Mouse (Mus musculus): ENCODE data around the gene Fam174a.

The Fam174a gene

GRCm38 (mm10) chr1:95313393-95314228, at the start of gene Fam174a:
Fam174a (plus strand) TSS chr1:95313623.
- DNase-seq (ENCODE audit: low spot score) = peak; percentile 90

DNA sequence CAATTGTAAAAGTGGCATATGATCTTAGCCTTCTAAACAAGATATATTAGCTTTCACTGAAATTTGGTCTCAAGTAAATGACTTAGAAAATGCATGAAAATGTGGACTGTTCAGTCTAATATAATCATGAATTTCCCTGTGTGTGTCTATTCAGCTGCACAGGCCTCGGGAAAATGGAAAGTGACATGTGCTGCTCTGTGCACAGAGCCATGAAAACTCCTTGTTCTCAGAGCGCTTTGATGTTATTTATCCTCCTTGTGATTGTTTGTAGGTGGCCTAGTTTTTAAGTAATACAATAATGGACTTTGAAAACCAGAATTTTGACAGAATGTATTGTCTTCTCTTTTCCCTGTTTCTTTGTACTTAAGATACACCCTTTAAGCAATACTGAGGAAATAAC, 49.6 kb upstream of the Fam174a start:
- no peak for DNase-seq (ENCODE audit: low spot score)

DNA sequence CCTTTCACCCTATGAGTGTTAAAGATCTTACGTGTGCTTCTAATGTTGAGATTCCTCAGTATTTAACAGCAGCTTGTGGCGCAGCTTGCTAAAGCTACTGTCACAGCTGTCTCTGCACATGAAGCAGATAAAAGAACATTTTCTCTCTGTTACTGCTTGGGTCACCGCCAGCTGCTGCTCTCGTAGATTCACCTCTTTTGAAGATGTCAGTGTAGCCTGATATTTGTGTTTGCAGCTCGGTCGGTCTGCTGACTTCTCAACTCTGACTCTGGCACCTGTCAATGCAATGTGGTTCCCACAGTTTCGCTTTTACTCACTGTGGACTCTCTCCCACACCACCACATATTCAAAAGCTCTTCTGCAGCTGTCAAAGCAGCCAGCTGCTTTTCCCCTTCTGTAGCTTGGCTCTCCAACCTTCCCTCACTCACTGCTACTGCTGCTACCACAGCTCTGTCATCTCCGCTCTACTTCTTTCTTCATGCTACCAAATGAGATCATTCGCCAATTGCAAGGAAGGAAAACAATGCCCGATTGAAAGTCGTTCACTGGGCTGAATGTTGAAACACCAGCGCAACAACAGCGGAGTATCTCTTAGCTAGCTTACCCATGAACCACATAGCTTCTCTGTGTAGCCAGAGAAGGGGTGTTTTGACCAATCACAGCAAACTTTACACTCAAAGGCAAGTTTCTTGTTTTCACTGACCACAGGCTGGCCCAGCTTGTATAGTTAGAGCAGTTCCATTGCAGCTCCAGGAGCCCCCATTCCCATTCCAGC, 45.3 kb upstream of the Fam174a start:
- DNase-seq (ENCODE audit: low spot score) = peak; percentile 4

- DNase-seq (ENCODE audit: low spot score) = no peak
Measured at GRCm38 (mm10) chr1:95273321-95273720, 40.1 kb upstream of the Fam174a start.

- DNase-seq (ENCODE audit: low spot score) = no peak
Measured at GRCm38 (mm10) chr1:95308324-95308723, 5.1 kb upstream of the Fam174a start.

- DNase-seq (ENCODE audit: low spot score) = no peak
Measured at GRCm38 (mm10) chr1:95314229-95314555, 769 bp downstream of the Fam174a start.

GRCm38 (mm10) chr1:95315981-95316380, 2.6 kb downstream of the Fam174a start:
- peak; percentile 28 for DNase-seq (ENCODE audit: low spot score)

GRCm38 (mm10) chr1:95322219-95322618, 8.8 kb downstream of the Fam174a start:
- no peak for DNase-seq (ENCODE audit: low spot score)

- DNase-seq (ENCODE audit: low spot score) = no peak
Measured at GRCm38 (mm10) chr1:95323004-95323403, 9.6 kb downstream of the Fam174a start.

GRCm38 (mm10) chr1:95326856-95327255, 13.4 kb downstream of the Fam174a start:
- DNase-seq (ENCODE audit: low spot score) = no peak

GRCm38 (mm10) chr1:95339618-95340017, 26.2 kb downstream of the Fam174a start:
- DNase-seq (ENCODE audit: low spot score) = no peak

DNA sequence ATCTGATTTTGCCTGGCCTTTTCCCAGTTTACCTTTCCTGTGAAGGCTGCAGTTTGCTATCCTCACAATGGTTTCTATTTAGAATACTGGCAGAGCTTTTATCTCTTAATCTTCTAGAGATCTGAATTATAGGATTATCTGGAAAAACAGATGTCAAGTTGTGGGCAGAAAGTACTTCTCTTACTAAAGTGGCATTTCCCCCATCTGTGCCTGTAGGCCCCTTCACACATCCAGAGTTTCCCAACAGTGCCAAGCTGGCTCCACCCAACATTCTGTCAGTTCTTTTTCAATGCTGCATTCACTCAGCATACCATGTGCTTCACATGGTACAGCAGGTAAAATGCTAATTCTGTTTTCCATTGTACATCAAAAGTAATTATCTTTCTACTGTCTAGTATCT, 28.8 kb downstream of the Fam174a start:
- peak; percentile 29 for DNase-seq (ENCODE audit: low spot score)

GRCm38 (mm10) chr1:95343585-95344485, 30.4 kb downstream of the Fam174a start:
- no peak for DNase-seq (ENCODE audit: low spot score)

GRCm38 (mm10) chr1:95354146-95354545, 40.7 kb downstream of the Fam174a start:
- DNase-seq (ENCODE audit: low spot score) = no peak

DNA sequence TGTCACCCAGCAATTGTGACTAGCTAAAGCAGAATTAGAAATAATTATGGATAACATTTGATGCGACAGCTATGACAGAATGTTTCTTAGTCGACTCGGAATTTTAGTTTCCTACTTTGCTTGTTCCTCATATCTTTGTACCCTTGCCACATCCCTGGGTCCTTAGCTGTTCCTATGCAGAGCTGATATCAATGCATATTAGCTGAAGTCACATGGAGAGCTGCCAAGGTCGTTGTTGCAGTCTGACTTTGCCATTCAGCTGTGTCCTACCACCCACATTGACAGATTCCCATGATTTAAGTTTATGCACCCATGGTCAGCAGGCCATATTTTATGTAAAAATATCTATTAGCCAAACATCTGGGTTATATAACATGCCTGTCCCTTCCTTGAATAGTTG, 43.5 kb downstream of the Fam174a start:
- DNase-seq (ENCODE audit: low spot score) = no peak

- DNase-seq (ENCODE audit: low spot score) = no peak
Measured at GRCm38 (mm10) chr1:95363692-95364091, 50.3 kb downstream of the Fam174a start.

DNA sequence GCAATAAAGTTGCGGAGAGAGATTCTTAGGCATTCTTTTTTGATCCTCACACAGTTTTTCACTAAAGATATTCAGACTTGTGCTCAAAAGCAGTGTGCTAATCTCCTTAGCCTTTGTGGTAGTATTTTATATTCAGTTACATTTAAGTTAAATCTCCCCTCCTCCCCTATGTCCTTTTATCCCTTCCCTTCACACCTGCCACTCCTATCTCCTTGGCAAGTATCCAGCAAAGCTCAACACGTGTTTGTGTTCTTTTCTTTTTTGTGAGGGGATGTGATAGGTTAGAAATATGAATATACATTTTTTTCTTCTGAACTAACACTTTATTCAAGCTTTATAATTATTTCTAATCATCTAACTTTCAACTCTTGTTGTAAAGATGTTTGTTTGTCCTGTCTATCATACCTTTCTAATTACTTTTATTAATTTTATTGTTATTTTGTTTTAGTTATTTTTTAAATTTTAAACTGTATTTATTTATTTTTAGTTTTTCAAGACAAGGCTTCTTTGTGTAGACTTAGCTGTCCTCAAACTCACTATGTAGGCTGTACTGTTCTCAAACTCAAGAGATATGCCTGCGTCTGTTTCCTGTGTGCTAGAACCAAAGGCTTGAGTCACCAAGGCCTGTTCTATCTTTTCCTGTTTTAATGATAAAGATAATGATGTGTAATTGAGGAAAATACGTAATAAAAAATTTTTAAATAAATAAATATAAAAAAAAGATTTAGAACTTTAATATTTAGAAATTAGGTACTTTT, 53.4 kb downstream of the Fam174a start:
- DNase-seq (ENCODE audit: low spot score) = no peak

DNA sequence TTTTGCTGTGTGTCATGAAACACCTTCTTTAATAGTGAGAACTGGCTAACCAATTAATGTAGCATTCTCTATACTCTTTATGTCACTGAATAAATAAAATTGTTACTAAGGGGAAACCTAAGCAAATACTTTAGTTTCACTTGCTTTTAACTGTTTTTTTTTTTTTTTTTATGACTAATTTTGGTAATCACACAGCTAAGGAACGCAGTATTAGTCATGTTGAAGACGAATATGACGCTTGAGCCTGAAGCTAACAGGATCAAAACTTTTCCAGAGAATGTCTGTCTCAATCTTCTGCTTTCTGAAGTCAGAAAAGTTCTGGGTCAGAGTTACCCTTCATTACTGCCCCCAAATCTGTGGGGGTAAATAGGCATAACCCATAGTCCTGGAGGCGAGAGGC, 54.3 kb downstream of the Fam174a start:
- no peak for DNase-seq (ENCODE audit: low spot score)

DNA sequence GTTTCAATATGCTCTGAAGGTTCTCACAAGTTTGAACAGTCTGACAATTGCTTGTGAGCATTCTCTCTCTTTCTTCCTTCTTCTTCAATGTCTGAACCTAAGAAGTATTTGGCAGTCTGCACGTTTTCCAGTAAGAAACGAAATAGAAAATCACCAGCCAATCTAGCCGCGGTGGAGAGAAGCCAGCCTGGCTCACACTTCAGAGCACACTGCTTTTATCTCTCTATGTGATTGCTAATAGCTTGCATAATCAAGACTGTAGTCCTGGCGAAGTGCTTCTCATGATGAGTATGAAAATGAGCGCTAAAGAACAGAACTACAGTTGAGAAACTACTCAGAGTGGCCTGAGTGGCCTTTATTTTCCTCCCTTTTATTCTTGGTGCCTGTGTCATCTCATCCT, 62.0 kb downstream of the Fam174a start:
- no peak for DNase-seq (ENCODE audit: low spot score)

DNA sequence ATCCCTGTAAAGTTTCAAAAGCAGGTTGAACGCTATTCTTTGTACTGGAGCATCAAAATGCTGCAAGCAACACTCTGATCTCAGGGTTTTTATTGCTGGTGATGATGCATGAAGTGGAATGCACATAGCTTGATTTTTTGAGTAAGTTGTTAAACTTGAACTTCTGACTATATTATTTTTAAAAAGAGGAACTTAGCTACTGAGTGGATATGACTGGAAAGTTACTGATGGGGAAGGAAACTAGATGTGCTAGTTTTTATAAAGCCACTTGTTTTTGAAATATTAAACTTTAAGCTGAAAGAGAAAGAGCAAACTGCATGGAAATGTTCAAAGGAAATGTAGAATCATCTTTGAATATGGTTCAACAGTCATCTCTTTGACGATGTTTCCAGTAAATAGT, 67.6 kb downstream of the Fam174a start:
- no peak for DNase-seq (ENCODE audit: low spot score)
